Mouse (Mus musculus) spleen, adult 2 months (tissue): Measurements from ENCODE around the gene Gm45837.

Experiments used
- CTCF ChIP-seq: fragments of 200-500 bp; IDR thresholded peaks from 2 replicates; pipeline ENCODE4 v1.5.1; 2011; ENCODE audit warnings: mild to moderate bottlenecking, inconsistent platforms; ENCODE audit not compliant: insufficient read depth, insufficient read length, insufficient replicate concordance; ENCODE audit errors: extremely low read depth
- POLR2A ChIP-seq: fragments of 200-500 bp; IDR thresholded peaks from 2 replicates; pipeline ENCODE4 v1.6.1; 2011; ENCODE audit warnings: low read depth, low read length, inconsistent platforms

DNA sequence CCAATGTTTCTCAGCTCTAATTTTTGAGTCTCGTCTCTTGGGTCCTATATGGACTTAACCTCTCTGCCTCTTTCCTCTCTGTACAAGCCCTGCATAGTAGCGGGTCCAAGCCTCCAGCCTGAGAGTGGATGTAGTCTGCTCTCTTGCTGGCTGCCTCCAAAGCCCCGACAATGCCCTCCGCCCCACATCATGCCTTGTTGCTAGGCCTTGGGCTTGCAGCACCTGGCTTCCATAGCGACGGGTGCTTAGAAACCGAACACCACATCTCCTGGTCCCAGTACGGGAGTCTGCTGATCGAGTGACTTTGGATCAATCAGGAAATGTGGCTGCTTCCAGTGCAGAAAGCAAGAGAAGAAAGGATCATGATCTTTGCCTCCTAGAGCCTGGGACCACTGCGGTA lies 32.4 kb downstream of the Gm45837 start:
- TF ChIP-seq CTCF (no peak), POLR2A (no peak)
